Mouse (Mus musculus): Measurements from ENCODE around the gene Srp14. TPM values are rescaled to one million over a fixed set of nuclear protein-coding genes. Genes with fewer than 3 reads are reported as not detected.

The Srp14 gene
- polyA plus RNA-seq, 1 experiment from 2014 or later: 229 TPM

DNA sequence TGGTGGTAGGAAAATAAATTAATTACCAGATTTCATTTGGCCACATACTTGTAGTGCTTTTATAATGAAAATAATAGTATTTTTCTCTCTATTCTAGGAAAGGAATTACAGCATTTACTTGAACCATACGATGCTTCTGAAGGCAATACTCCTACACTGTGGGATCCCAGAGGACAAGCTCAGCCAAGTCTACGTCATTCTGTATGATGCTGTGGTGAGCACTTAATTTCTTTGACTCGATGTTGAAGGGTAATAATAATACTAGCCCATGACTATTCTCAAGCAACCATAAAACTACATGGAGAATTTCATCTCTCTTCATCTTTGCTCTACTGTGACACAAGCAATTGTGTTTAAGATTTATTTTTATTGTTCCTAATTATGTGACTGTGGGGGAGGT is 22.5 kb downstream of the Srp14 start:
- Histone ChIP-seq H3K4me1 (ENCODE audit: control insufficient read depth, insufficient read depth, low read length) (peaks cover 4% of the 10 kb centered on the region; the same call in 1 of the 2 replicates), H3K27me3 (ENCODE audit: control insufficient read depth, insufficient read depth, low read length) (no peaks in the 10 kb centered on the region), H3K36me3 (ENCODE audit: control insufficient read depth, insufficient read depth, low read length) (0 out of 2 replicates have a peak, but pooled peaks cover 5% of the 10 kb centered on the region), H3K4me2 (ENCODE audit: low read depth, low read length) (no peak overlapping the region), H3K27ac (ENCODE audit: low read length) (no peak overlapping the region), H3K9me3 (replicated peaks; ENCODE audit: control insufficient read depth, low read length) (no peaks in the 10 kb centered on the region), H3K4me3 (replicated peaks; ENCODE audit: low read length) (no peak overlapping the region), H3K9ac (ENCODE audit: low read length) (no peak overlapping the region)
- ATAC-seq (ENCODE audit: insufficient read depth, low FRiP score): no peak
- WGBS: 90% methylated on average over 3 of the region's 3 CpGs

DNA sequence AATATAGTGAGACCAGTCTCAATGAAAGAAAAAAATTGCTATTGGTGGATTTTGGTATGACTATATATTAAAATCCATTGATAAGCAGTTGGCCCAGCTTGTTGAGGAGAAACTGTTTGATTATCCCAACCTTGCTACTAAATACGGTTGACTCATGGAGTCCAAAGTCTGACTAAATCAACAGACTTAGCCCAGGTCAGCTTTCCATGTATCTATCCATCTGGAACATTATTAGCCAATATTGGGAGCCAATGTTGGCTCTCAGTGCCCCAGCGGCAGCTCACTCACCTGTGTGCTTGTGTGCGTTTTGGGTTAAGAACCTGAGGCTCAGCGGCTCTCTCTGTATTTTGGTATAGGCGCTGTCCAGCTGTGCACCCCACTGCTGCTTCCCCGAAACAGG is 28.5 kb downstream of the Srp14 start:
- H3K36me3 ChIP-seq (ENCODE audit: control insufficient read depth, insufficient read depth, low read length): 0 out of 2 replicates have a peak, but pooled peaks cover 5% of the 10 kb centered on the region
- no peak overlapping the region for H3K9ac ChIP-seq (ENCODE audit: low read length)
- no peak overlapping the region for H3K4me2 ChIP-seq (ENCODE audit: low read depth, low read length)
- no peak overlapping the region for H3K27ac ChIP-seq (ENCODE audit: low read length)
- 87% methylated on average over 6 of the region's 6 CpGs for WGBS
- no peak overlapping the region for H3K4me3 ChIP-seq (replicated peaks; ENCODE audit: low read length)
- no peak for ATAC-seq (ENCODE audit: insufficient read depth, low FRiP score)
- no peaks in the 10 kb centered on the region for H3K4me1 ChIP-seq (ENCODE audit: control insufficient read depth, insufficient read depth, low read length)
- no peaks in the 10 kb centered on the region for H3K27me3 ChIP-seq (ENCODE audit: control insufficient read depth, insufficient read depth, low read length)
- no peaks in the 10 kb centered on the region for H3K9me3 ChIP-seq (replicated peaks; ENCODE audit: control insufficient read depth, low read length)

DNA sequence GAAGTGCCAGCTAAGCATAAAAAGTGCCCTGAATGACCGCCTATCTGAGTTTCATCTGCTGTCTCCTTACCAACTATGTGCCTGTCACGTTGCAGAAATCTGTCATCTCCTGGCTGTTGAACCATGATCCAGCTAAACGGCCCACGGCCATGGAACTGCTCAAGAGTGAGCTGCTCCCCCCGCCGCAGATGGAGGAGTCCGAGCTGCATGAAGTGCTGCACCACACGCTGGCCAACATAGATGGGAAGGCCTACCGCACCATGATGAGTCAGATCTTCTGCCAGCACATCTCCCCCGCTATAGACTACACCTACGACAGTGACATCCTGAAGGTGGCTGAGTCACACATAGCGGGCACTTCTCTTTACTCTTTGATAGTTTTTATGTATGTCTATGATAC is 31.3 kb downstream of the Srp14 start:
- WGBS: 89% methylated on average over 12 of the region's 12 CpGs
- ATAC-seq (ENCODE audit: insufficient read depth, low FRiP score): no peak
- H3K36me3 ChIP-seq (ENCODE audit: control insufficient read depth, insufficient read depth, low read length): peaks cover 9% of the 10 kb centered on the region; the same call in 1 of the 2 replicates

DNA sequence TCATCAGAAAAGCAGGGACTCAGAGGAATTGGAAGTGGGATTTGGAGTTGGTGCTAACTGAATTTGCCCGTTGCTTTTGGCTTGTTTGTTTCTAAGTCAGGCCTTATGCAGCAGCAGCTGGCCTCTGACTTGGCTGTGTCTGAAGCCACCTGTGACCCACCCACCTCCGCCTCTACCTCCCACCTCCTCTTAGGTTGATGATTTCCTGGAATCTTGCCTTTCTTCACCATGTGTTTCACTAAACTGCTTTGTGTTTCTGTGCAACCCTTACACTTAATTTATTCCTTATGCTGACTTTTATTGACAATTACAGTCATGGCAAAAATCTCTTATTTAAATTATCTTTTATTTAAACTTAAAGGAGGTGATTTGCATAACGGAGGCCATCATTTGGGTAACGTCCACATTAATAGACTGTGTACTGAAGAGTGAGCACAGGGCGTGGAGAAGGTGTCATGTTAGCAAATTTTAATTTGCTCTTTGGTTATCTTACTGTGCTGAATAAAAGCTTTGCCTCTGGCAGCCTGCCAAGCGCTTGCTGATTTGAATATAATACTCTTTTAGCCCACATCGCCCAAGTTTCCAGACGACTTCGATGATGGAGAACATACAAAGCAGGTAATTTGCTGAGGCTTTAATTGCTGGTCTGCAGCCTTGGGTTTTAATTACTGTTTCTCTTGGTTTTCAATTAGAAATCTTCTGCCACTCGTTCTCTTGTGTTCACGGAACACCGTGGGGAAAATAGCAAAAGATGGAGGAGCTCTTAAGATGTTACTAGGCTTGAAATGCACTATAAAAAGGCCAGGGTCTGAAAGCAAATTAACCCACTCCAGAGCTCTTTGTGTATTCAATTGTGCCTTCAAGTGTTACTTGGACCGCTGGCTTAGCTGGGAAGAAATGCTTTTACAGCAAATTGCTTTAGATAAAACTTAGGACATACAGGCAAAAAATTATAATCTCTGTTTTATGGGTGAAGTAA is 33.5 kb downstream of the Srp14 start:
- no peaks in the 10 kb centered on the region for H3K4me1 ChIP-seq (ENCODE audit: control insufficient read depth, insufficient read depth, low read length)
- no peak overlapping the region for H3K4me3 ChIP-seq (replicated peaks; ENCODE audit: low read length)
- H3K4me2 ChIP-seq (ENCODE audit: low read depth, low read length): no peak overlapping the region
- WGBS: 74% methylated on average over 13 of the region's 13 CpGs
- no peak overlapping the region for H3K27ac ChIP-seq (ENCODE audit: low read length)
- H3K27me3 ChIP-seq (ENCODE audit: control insufficient read depth, insufficient read depth, low read length): no peaks in the 10 kb centered on the region
- no peak for ATAC-seq (ENCODE audit: insufficient read depth, low FRiP score)
- H3K36me3 ChIP-seq (ENCODE audit: control insufficient read depth, insufficient read depth, low read length): peaks cover 16% of the 10 kb centered on the region; the same call in 1 of the 2 replicates
- H3K9me3 ChIP-seq (replicated peaks; ENCODE audit: control insufficient read depth, low read length): no peaks in the 10 kb centered on the region
- no peak overlapping the region for H3K9ac ChIP-seq (ENCODE audit: low read length)

More for the DNA sequence above, 31.3 kb downstream of the Srp14 start:
- no peaks in the 10 kb centered on the region for H3K4me1 ChIP-seq (ENCODE audit: control insufficient read depth, insufficient read depth, low read length)
- H3K4me2 ChIP-seq (ENCODE audit: low read depth, low read length): no peak overlapping the region
- no peaks in the 10 kb centered on the region for H3K27me3 ChIP-seq (ENCODE audit: control insufficient read depth, insufficient read depth, low read length)
- no peak overlapping the region for H3K4me3 ChIP-seq (replicated peaks; ENCODE audit: low read length)
- no peaks in the 10 kb centered on the region for H3K9me3 ChIP-seq (replicated peaks; ENCODE audit: control insufficient read depth, low read length)
- H3K27ac ChIP-seq (ENCODE audit: low read length): no peak overlapping the region
- no peak overlapping the region for H3K9ac ChIP-seq (ENCODE audit: low read length)

DNA sequence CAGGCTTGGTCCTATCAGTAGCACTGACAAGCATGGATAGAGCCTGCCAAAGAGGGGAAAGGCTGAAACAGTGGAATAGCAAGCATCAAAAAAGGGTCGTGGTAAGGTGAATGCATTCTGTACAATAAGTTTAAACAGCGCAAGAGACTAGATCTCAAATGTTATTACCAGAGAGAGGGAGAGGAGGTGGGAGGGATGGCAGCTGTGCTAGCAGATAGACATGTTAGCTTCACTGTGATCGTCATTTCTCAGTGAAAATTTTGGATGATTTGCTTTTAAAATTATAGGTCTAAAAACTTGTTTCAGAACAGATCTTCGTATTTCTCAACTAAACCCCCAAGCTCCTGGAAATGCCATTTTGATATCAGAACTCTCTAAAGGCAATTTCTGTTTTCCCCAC is 36.8 kb downstream of the Srp14 start:
- no peaks in the 10 kb centered on the region for H3K4me1 ChIP-seq (ENCODE audit: control insufficient read depth, insufficient read depth, low read length)
- no peak overlapping the region for H3K4me2 ChIP-seq (ENCODE audit: low read depth, low read length)
- H3K27me3 ChIP-seq (ENCODE audit: control insufficient read depth, insufficient read depth, low read length): no peaks in the 10 kb centered on the region
- no peak for ATAC-seq (ENCODE audit: insufficient read depth, low FRiP score)
- H3K9me3 ChIP-seq (replicated peaks; ENCODE audit: control insufficient read depth, low read length): no peaks in the 10 kb centered on the region
- no peak overlapping the region for H3K4me3 ChIP-seq (replicated peaks; ENCODE audit: low read length)
- no peak overlapping the region for H3K27ac ChIP-seq (ENCODE audit: low read length)
- H3K9ac ChIP-seq (ENCODE audit: low read length): no peak overlapping the region
- H3K36me3 ChIP-seq (ENCODE audit: control insufficient read depth, insufficient read depth, low read length): peaks cover 24% of the 10 kb centered on the region; the same call in 1 of the 2 replicates
- WGBS: 78% methylated on average over 4 of the region's 4 CpGs

DNA sequence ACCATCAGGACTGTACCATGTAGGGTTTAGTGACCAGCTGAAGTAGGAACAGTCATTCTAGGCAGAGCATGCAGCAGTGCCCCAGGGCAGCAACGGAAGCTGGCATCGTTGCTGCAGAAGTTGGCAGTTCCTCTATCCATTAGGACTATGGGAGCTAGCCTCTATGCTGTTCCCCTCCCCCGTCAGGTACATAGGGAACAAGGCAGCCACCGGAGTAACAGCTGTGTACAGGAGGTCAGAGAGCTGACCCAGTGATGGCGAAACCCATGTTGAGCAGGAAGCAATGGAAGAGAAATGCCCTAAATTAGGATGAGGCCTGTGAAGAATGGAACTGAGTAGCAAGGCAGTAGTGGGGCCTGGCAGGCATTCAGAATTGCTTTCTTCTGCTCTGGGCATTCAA is 37.3 kb downstream of the Srp14 start:
- Histone ChIP-seq H3K36me3 (ENCODE audit: control insufficient read depth, insufficient read depth, low read length) (peaks cover 24% of the 10 kb centered on the region; the same call in 1 of the 2 replicates), H3K9me3 (replicated peaks; ENCODE audit: control insufficient read depth, low read length) (no peaks in the 10 kb centered on the region), H3K4me1 (ENCODE audit: control insufficient read depth, insufficient read depth, low read length) (no peaks in the 10 kb centered on the region), H3K4me2 (ENCODE audit: low read depth, low read length) (no peak overlapping the region), H3K27me3 (ENCODE audit: control insufficient read depth, insufficient read depth, low read length) (no peaks in the 10 kb centered on the region), H3K4me3 (replicated peaks; ENCODE audit: low read length) (no peak overlapping the region), H3K27ac (ENCODE audit: low read length) (no peak overlapping the region), H3K9ac (ENCODE audit: low read length) (no peak overlapping the region)
- WGBS: 79% methylated on average over 5 of the region's 5 CpGs
- no peak for ATAC-seq (ENCODE audit: insufficient read depth, low FRiP score)

DNA sequence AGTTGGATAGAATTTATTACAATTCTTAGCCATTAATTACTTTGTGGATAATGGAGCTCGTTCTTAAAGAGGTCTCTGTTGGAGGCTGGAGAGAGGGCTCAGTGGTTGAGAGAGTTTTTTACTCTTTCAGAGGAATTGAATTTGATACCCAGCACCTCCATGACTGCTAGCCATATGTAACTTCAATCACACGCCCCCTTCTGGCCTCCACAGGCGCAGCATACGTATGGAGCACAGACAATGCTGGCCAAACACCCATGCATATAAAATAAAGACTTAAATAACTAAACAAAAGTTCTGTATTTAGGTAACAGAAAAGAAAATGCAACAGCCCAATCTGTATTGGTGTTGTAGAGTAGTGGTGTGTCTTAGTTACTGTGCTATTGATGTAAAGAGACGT is 47.9 kb downstream of the Srp14 start:
- H3K4me3 ChIP-seq (replicated peaks; ENCODE audit: low read length): no peak overlapping the region
- WGBS: 73% methylated on average over 5 of the region's 5 CpGs

DNA sequence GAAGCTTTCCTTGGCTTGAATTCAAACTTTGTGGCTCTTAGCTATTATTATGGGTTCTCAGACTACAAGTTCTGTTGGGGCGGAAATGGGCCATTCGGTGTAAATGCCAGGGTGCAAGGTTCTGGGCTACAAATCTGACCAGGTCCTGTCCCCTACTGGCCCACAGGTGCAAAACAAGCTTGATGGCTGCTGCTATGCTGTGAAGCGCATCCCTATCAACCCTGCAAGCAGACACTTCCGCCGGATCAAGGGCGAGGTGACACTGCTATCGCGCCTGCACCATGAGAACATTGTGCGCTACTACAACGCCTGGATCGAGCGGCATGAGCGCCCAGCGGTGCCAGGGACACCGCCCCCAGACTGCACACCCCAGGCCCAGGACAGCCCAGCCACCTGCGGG is 48.9 kb downstream of the Srp14 start:
- Histone ChIP-seq H3K27ac (ENCODE audit: low read length) (no peak overlapping the region), H3K4me1 (ENCODE audit: control insufficient read depth, insufficient read depth, low read length) (no peaks in the 10 kb centered on the region), H3K4me2 (ENCODE audit: low read depth, low read length) (no peak overlapping the region), H3K4me3 (replicated peaks; ENCODE audit: low read length) (no peak overlapping the region), H3K9me3 (replicated peaks; ENCODE audit: control insufficient read depth, low read length) (no peaks in the 10 kb centered on the region), H3K9ac (ENCODE audit: low read length) (no peak overlapping the region), H3K36me3 (ENCODE audit: control insufficient read depth, insufficient read depth, low read length) (peaks cover 17% of the 10 kb centered on the region), H3K27me3 (ENCODE audit: control insufficient read depth, insufficient read depth, low read length) (no peaks in the 10 kb centered on the region)
- WGBS: 79% methylated on average over 16 of the region's 16 CpGs
- no peak for ATAC-seq (ENCODE audit: insufficient read depth, low FRiP score)

More for the DNA sequence above, 47.9 kb downstream of the Srp14 start:
- H3K4me1 ChIP-seq (ENCODE audit: control insufficient read depth, insufficient read depth, low read length): no peaks in the 10 kb centered on the region
- H3K27ac ChIP-seq (ENCODE audit: low read length): no peak overlapping the region
- ATAC-seq (ENCODE audit: insufficient read depth, low FRiP score): no peak
- H3K36me3 ChIP-seq (ENCODE audit: control insufficient read depth, insufficient read depth, low read length): peaks cover 22% of the 10 kb centered on the region
- H3K4me2 ChIP-seq (ENCODE audit: low read depth, low read length): no peak overlapping the region
- no peaks in the 10 kb centered on the region for H3K27me3 ChIP-seq (ENCODE audit: control insufficient read depth, insufficient read depth, low read length)
- H3K9me3 ChIP-seq (replicated peaks; ENCODE audit: control insufficient read depth, low read length): no peaks in the 10 kb centered on the region
- H3K9ac ChIP-seq (ENCODE audit: low read length): no peak overlapping the region

DNA sequence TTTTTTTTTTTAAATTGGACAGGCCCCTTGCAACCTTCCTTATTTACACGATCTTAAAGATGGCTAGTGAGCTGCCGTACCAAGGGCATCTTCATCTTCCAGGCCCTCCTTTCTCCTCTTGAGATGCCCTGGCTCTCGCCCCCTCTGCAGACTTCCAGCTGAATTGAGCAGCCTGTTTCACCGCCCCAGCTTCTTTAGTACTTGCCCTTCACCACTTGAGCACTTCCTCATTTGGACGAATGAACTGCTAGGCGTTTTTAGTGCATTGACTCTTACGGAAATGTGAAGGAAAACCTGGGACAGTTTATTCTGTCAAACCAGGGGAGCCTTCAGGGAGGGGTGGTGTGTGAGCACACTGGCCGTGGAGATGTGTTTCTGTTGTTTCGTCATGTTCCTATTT is 50.2 kb downstream of the Srp14 start:
- WGBS: 80% methylated on average over 9 of the region's 9 CpGs
- no peaks in the 10 kb centered on the region for H3K9me3 ChIP-seq (replicated peaks; ENCODE audit: control insufficient read depth, low read length)
- peaks cover 20% of the 10 kb centered on the region for H3K36me3 ChIP-seq (ENCODE audit: control insufficient read depth, insufficient read depth, low read length)
- no peak for ATAC-seq (ENCODE audit: insufficient read depth, low FRiP score)
- no peak overlapping the region for H3K4me3 ChIP-seq (replicated peaks; ENCODE audit: low read length)
- no peaks in the 10 kb centered on the region for H3K4me1 ChIP-seq (ENCODE audit: control insufficient read depth, insufficient read depth, low read length)
- no peaks in the 10 kb centered on the region for H3K27me3 ChIP-seq (ENCODE audit: control insufficient read depth, insufficient read depth, low read length)
- no peak overlapping the region for H3K4me2 ChIP-seq (ENCODE audit: low read depth, low read length)
- H3K27ac ChIP-seq (ENCODE audit: low read length): no peak overlapping the region
- no peak overlapping the region for H3K9ac ChIP-seq (ENCODE audit: low read length)
